Mouse (Mus musculus) hindbrain, embryonic 16.5 days (tissue): ENCODE data around the gene Aste1. TPM values are rescaled to one million over a fixed set of nuclear protein-coding genes. Genes with fewer than 3 reads are reported as not detected.

Source experiments
- ATAC-seq: fragments of 200-750 bp; cut with Nextera tagmentation; 2 replicates; pipeline ENCODE4 v1.8.0; 2017; ENCODE audit warnings: moderate TSS enrichment, moderate library complexity
- H3K27ac ChIP-seq: fragments of 300-500 bp; sonication (generic); 2 replicates; pipeline ENCODE4 v1.5.1; 2014; ENCODE audit warnings: low read depth, mild to moderate bottlenecking, control low read depth, low read length, moderate library complexity
- H3K27me3 ChIP-seq: fragments of 300-500 bp; sonication (generic); replicated peaks from 2 replicates; pipeline ENCODE4 v1.6.1; 2014; ENCODE audit warnings: low read length; ENCODE audit not compliant: control insufficient read depth, insufficient read depth
- H3K36me3 ChIP-seq: fragments of 300-500 bp; sonication (generic); 2 replicates; pipeline ENCODE4 v1.6.1; 2014; ENCODE audit warnings: mild to moderate bottlenecking, low read length, moderate library complexity, mixed read lengths; ENCODE audit not compliant: control insufficient read depth, insufficient read depth
- H3K4me1 ChIP-seq: fragments of 300-500 bp; sonication (generic); 2 replicates; pipeline ENCODE4 v1.6.1; 2014; ENCODE audit warnings: low read depth, low read length; ENCODE audit not compliant: control insufficient read depth, insufficient read depth
- H3K4me2 ChIP-seq: fragments of 300-500 bp; sonication (generic); 2 replicates; pipeline ENCODE4 v1.6.1; 2014; ENCODE audit warnings: mild to moderate bottlenecking, low read length, control low read depth, moderate library complexity
- H3K4me3 ChIP-seq: fragments of 300-500 bp; sonication (generic); 2 replicates; pipeline ENCODE4 v1.5.1; 2014; ENCODE audit warnings: mild to moderate bottlenecking, low read length, control low read depth, moderate library complexity
- H3K9ac ChIP-seq: fragments of 300-500 bp; sonication (generic); 2 replicates; pipeline ENCODE4 v1.6.1; 2014; ENCODE audit warnings: low read depth, mild to moderate bottlenecking, control low read depth, low read length, moderate library complexity
- H3K9me3 ChIP-seq: fragments of 300-500 bp; sonication (generic); 2 replicates; pipeline ENCODE4 v1.6.1; 2014; ENCODE audit warnings: mild to moderate bottlenecking, low read length, moderate library complexity; ENCODE audit not compliant: control insufficient read depth
- WGBS: fragments of 180-500 bp; shearing (Covaris S2); extraction: QIAGEN DNeasy Blood & Tissue Kit; methylation state at CpG from one replicate; pipeline ENCODE4 v1.1.7; 2014; 5-methylcytosine and 5-hydroxymethylcytosine counted together
- polyA plus RNA-seq: library from polyadenylated mRNA; unstranded; fragments of >200 nt; fragmentation: Nextera tagmentation; extraction: Ambion mirVana; gene quantifications from 2 replicates; pipeline ENCODE4 v1.2.1, GENCODE M21; 2015

Gene Aste1
- polyA plus RNA-seq, 1 experiment from 2014 or later: 9.5 TPM

GRCm38 (mm10) chr9:105376954-105377530 lies 18.1 kb upstream of the Aste1 start:
- H3K4me2 ChIP-seq: no peak overlapping the region
- 77% methylated on average over 7 of the region's 7 CpGs for WGBS
- H3K4me3 ChIP-seq: no peak overlapping the region
- H3K36me3 ChIP-seq: no peaks in the 10 kb centered on the region
- peaks cover 4% of the 10 kb centered on the region; the same call in 1 of the 2 replicates for H3K4me1 ChIP-seq
- no peaks in the 10 kb centered on the region for H3K9me3 ChIP-seq
- no peak overlapping the region for H3K9ac ChIP-seq
- ATAC-seq: no peak
- H3K27me3 ChIP-seq: no peaks in the 10 kb centered on the region
- H3K27ac ChIP-seq: no peak overlapping the region

DNA sequence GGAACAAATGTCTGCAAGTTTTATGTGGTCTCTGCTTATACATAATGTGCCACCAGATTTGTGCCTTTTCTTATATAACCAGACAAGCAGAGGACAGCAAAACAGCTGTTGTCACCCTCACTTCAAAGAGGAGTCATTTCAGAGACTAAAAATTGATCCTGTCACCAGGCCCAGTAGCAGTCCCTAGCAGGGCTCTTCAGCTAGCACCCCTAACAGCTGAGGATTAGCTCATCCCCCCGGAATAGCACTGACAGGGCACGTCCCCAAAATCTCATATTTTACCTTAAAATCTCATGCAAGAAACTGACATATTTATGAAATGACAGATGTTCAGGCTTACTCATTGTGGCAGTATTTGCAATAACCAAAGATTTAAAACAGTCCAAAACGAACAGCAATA lies 17.6 kb upstream of the Aste1 start:
- no peak for ATAC-seq
- H3K9me3 ChIP-seq: no peaks in the 10 kb centered on the region
- 79% methylated on average over 3 of the region's 3 CpGs for WGBS
- no peak overlapping the region for H3K27ac ChIP-seq
- H3K4me2 ChIP-seq: no peak overlapping the region
- no peak overlapping the region for H3K4me3 ChIP-seq
- no peaks in the 10 kb centered on the region for H3K27me3 ChIP-seq
- no peak overlapping the region for H3K9ac ChIP-seq
- H3K4me1 ChIP-seq: peaks cover 4% of the 10 kb centered on the region; the same call in 1 of the 2 replicates
- H3K36me3 ChIP-seq: no peaks in the 10 kb centered on the region

GRCm38 (mm10) chr9:105379533-105380145 lies 15.6 kb upstream of the Aste1 start:
- Histone ChIP-seq H3K27me3 (no peaks in the 10 kb centered on the region), H3K4me2 (no peak overlapping the region), H3K36me3 (no peaks in the 10 kb centered on the region), H3K9me3 (no peaks in the 10 kb centered on the region), H3K9ac (no peak overlapping the region), H3K27ac (no peak overlapping the region), H3K4me1 (peaks cover 4% of the 10 kb centered on the region; the same call in 1 of the 2 replicates), H3K4me3 (no peak overlapping the region)
- 44% methylated on average over 8 of the region's 8 CpGs for WGBS
- peak; percentile 79; the same call in 1 of the 2 replicates for ATAC-seq

GRCm38 (mm10) chr9:105387403-105387802 lies 7.8 kb upstream of the Aste1 start:
- no peaks in the 10 kb centered on the region for H3K4me1 ChIP-seq
- no peak overlapping the region for H3K27ac ChIP-seq
- H3K9me3 ChIP-seq: no peaks in the 10 kb centered on the region
- H3K9ac ChIP-seq: no peak overlapping the region
- ATAC-seq: no peak
- H3K36me3 ChIP-seq: no peaks in the 10 kb centered on the region
- WGBS: 88% methylated on average over 5 of the region's 5 CpGs
- H3K4me2 ChIP-seq: no peak overlapping the region
- no peaks in the 10 kb centered on the region for H3K27me3 ChIP-seq
- no peak overlapping the region for H3K4me3 ChIP-seq

DNA sequence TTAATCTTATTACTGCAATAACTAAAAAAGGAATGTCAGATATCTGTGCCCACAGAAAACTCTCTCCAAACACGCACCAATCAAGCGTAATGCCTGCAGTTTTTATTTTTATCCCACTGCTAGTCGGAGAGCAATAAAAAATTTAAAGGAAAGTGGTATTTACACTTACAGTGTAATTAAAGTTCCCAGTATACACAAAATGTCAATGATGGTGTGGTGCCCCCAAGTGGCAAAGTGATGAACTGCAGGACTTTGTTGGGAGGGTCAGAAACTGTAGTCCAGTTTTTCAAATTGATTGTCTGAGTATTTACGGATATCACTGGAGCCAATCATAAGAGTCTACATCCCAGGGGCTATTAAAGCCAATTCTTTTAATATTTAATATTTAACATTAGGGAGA lies 5.9 kb upstream of the Aste1 start:
- no peak overlapping the region for H3K4me3 ChIP-seq
- H3K27me3 ChIP-seq: no peaks in the 10 kb centered on the region
- H3K36me3 ChIP-seq: no peaks in the 10 kb centered on the region
- no peaks in the 10 kb centered on the region for H3K4me1 ChIP-seq
- H3K27ac ChIP-seq: no peak overlapping the region
- H3K4me2 ChIP-seq: no peak overlapping the region
- no peaks in the 10 kb centered on the region for H3K9me3 ChIP-seq
- ATAC-seq: no peak
- H3K9ac ChIP-seq: no peak overlapping the region
- WGBS: 17% methylated on average over 4 of the region's 4 CpGs

GRCm38 (mm10) chr9:105390616-105391015 lies 4.6 kb upstream of the Aste1 start:
- H3K27ac ChIP-seq: no peak overlapping the region
- H3K9me3 ChIP-seq: no peaks in the 10 kb centered on the region
- H3K4me1 ChIP-seq: no peaks in the 10 kb centered on the region; the same call in 1 of the 2 replicates
- H3K4me2 ChIP-seq: no peak overlapping the region
- no peak for ATAC-seq
- H3K27me3 ChIP-seq: no peaks in the 10 kb centered on the region
- 51% methylated on average over 5 of the region's 5 CpGs for WGBS
- no peak overlapping the region for H3K4me3 ChIP-seq
- no peaks in the 10 kb centered on the region for H3K36me3 ChIP-seq
- H3K9ac ChIP-seq: no peak overlapping the region

DNA sequence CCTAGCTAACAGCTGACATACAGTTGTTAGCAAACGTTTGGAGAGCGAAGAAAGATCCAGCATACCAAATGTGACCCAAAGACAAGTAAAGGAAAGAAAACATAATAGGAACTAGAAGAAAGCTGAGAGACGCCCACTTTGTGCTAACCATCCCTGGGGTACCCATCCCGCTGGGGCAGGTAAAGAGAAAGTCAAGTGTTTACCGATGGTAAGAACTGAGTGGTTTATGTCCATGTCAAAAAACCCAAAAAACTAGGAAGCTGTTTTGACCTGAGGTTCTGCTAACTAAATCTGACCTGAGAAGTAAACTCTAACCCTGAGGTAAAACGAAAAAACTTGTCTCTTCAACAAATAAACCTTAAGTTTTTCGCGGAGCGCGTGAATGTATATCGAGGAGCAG lies 472 bp upstream of the Aste1 start:
- ATAC-seq: no peak
- no peak overlapping the region; the same call in 1 of the 2 replicates for H3K27ac ChIP-seq
- H3K9ac ChIP-seq: peak overlapping the region; percentile 78
- WGBS: 15% methylated on average over 11 of the region's 11 CpGs
- H3K4me2 ChIP-seq: peak overlapping the region; percentile 87
- peak overlapping the region; percentile 79 for H3K4me3 ChIP-seq
- no peaks in the 10 kb centered on the region for H3K27me3 ChIP-seq
- H3K9me3 ChIP-seq: no peaks in the 10 kb centered on the region
- H3K4me1 ChIP-seq: peaks cover 12% of the 10 kb centered on the region
- H3K36me3 ChIP-seq: peaks cover 3% of the 10 kb centered on the region; the same call in 1 of the 2 replicates

DNA sequence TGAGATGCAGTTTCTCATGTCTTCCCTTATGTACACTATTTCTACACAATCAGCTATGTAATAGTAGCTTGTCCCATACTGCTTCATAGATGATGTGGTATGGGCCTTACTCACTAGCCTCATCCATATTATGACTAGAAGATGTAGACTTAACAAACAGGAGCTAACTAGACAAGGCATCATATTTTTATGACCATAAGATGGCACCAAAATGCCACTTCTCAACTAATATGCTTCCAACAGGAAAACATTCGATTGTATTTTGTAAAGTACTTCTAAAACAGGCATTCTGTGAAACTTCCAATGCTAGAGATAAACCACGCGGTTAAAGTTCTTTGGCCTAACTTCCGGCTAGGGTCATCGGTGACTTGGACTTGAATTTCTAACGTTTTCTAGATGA lies 13.4 kb downstream of the Aste1 start:
- no peak overlapping the region for H3K4me2 ChIP-seq
- no peak overlapping the region for H3K4me3 ChIP-seq
- WGBS: 97% methylated on average over 6 of the region's 6 CpGs
- H3K27ac ChIP-seq: no peak overlapping the region
- H3K4me1 ChIP-seq: no peaks in the 10 kb centered on the region
- no peak for ATAC-seq
- no peak overlapping the region for H3K9ac ChIP-seq
- H3K36me3 ChIP-seq: peaks cover 7% of the 10 kb centered on the region
- no peaks in the 10 kb centered on the region for H3K9me3 ChIP-seq
- H3K27me3 ChIP-seq: no peaks in the 10 kb centered on the region

GRCm38 (mm10) chr9:105459032-105459431 lies 63.8 kb downstream of the Aste1 start:
- ATAC-seq: no peak
- H3K36me3 ChIP-seq: peaks cover 17% of the 10 kb centered on the region

More at GRCm38 (mm10) chr9:105459032-105459431, 63.8 kb downstream of the Aste1 start:
- Histone ChIP-seq H3K27ac (no peak overlapping the region), H3K4me3 (no peak overlapping the region), H3K9ac (no peak overlapping the region), H3K9me3 (no peaks in the 10 kb centered on the region), H3K27me3 (no peaks in the 10 kb centered on the region), H3K4me1 (no peaks in the 10 kb centered on the region), H3K4me2 (no peak overlapping the region)
- WGBS: 89% methylated on average over 13 of the region's 13 CpGs
